Mouse (Mus musculus) layer of hippocampus, postnatal 10 days (tissue): Measurements from ENCODE around the gene Pip5k1c. TPM values are rescaled to one million over a fixed set of nuclear protein-coding genes. Genes with fewer than 3 reads are reported as not detected.

Source experiments
- DNase-seq, 2 experiments: peaks; one replicate each; pipeline ENCODE4 v3.0.0; 2021; ENCODE audit warnings: low spot score in 2 of 2
- total RNA-seq, 2 experiments: library from RNA; stranded (reverse); gene quantifications; 2 replicates each; pipeline ENCODE4 v1.2.3; 2021

Gene Pip5k1c
- total RNA-seq, 2 experiments from 2014 or later, result 305 to 311 TPM

- no peak for DNase-seq
Observed at GRCm38 (mm10) chr10:81321436-81321835, 28.7 kb downstream of the Pip5k1c start.

- DNase-seq, result no peak
Observed at GRCm38 (mm10) chr10:81322444-81322843, 29.7 kb downstream of the Pip5k1c start.

- no peak for DNase-seq
Observed at GRCm38 (mm10) chr10:81323141-81323775, 30.5 kb downstream of the Pip5k1c start.

- DNase-seq, result no peak
Observed at GRCm38 (mm10) chr10:81323791-81324530, 31.2 kb downstream of the Pip5k1c start.

- no peak for DNase-seq
Observed at GRCm38 (mm10) chr10:81325176-81325575, 32.4 kb downstream of the Pip5k1c start.

- DNase-seq, result no peak
Observed at GRCm38 (mm10) chr10:81325781-81326180, 33.0 kb downstream of the Pip5k1c start.

- no peak for DNase-seq
Observed at GRCm38 (mm10) chr10:81326858-81327257, 34.1 kb downstream of the Pip5k1c start.

GRCm38 (mm10) chr10:81327959-81328358 lies 35.2 kb downstream of the Pip5k1c start:
- no peak for DNase-seq

GRCm38 (mm10) chr10:81328386-81328785 lies 35.6 kb downstream of the Pip5k1c start, which contains the start of gene Tbxa2r:
Tbxa2r (plus strand) TSS chr10:81328731.
- no peak for DNase-seq

GRCm38 (mm10) chr10:81329194-81329975 lies 36.6 kb downstream of the Pip5k1c start:
- no peak for DNase-seq

GRCm38 (mm10) chr10:81330007-81330406 lies 37.2 kb downstream of the Pip5k1c start:
- no peak for DNase-seq

GRCm38 (mm10) chr10:81332277-81332676 lies 39.5 kb downstream of the Pip5k1c start:
- DNase-seq, result no peak

- no peak for DNase-seq
Observed at GRCm38 (mm10) chr10:81334324-81334723, 41.6 kb downstream of the Pip5k1c start.

GRCm38 (mm10) chr10:81335393-81336340 lies 42.9 kb downstream of the Pip5k1c start:
- no peak for DNase-seq

GRCm38 (mm10) chr10:81336558-81336957 lies 43.8 kb downstream of the Pip5k1c start:
- no peak for DNase-seq

- DNase-seq, result no peak
Observed at GRCm38 (mm10) chr10:81340551-81341332, 48.0 kb downstream of the Pip5k1c start.

- peak; percentile 71 to 73 for DNase-seq
Observed at GRCm38 (mm10) chr10:81341333-81341949, 48.7 kb downstream of the Pip5k1c start.

- DNase-seq, result no peak
Observed at GRCm38 (mm10) chr10:81342686-81343505, 50.1 kb downstream of the Pip5k1c start, which contains the start of gene Gipc3. Gipc3 (minus strand) TSS chr10:81343266.
